Mouse (Mus musculus): ENCODE results near the gene Smco4.
"Not testable (repeated sequence)": the region's sequence is repeated elsewhere in the genome, so short reads cannot be mapped to it uniquely, and the experiment has no call there.

Gene Smco4

GRCm38 (mm10) chr9:15493235-15493924 lies at the start of gene Smco4:
Smco4 (plus strand) TSS chr9:15493432.
- DNase-seq = peak; percentile 65

DNA sequence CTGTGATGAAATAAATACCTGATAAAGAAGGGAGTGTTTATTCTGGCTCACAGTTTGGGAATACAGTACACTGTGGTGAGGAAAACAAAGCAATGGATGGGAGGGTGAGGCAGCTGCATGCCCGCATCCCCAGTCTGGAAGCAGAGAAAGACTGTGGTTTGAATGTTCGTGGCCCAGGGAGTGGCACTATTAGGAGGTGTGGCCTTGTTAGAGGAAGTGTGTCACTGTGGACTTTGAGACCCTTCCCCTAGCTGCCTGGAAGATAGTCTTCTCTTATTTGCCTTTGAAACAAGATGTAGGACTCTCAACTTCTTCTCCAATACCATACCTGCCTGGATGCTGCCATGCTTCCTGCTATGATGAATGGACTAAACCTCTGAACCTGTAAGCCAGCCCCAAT lies 45.8 kb upstream of the Smco4 start:
- no peak for DNase-seq

DNA sequence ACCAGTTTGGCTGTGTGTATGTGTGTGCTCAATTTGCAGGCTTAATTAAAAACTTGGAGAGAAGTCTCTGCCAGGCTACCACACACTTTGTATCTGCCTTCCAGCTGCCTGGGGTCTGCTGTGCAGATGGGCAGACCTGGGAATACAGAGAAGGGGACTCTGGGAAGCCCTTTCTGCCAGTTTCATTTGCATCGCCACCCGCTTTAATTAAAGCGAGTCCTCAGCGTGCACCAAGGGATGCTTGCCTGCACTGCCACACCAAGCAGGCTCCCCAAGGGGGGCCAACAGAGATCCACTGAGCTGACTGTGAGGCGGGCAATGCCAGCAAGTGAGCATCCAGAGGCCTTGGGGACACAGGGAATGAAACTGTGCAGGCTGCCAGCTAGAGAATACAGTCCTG lies 42.3 kb upstream of the Smco4 start:
- peak; percentile 4 for DNase-seq

- no peak for DNase-seq
Measured at GRCm38 (mm10) chr9:15472256-15472655, 21.0 kb upstream of the Smco4 start.

GRCm38 (mm10) chr9:15473206-15473605 lies 20.0 kb upstream of the Smco4 start:
- DNase-seq = no peak

DNA sequence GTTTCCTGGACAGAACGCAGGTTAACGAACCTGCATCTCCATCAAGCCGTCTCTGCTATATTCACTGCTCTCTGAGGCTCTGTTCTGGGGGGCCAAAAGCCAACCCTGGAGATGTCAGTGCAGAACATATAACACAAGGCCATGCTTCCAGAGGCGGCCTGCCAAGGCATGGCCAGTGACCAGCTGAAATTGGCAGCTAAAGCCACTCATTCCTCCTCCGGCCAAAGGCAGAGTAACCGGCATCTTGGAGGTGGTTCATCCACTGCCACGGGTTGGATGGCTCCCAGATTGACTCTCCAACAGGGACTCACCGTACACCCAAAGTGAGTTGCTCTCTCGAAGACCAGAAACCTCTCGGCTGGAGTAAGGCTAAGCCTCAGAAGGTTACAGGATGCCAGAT lies 15.7 kb upstream of the Smco4 start:
- DNase-seq = no peak

DNA sequence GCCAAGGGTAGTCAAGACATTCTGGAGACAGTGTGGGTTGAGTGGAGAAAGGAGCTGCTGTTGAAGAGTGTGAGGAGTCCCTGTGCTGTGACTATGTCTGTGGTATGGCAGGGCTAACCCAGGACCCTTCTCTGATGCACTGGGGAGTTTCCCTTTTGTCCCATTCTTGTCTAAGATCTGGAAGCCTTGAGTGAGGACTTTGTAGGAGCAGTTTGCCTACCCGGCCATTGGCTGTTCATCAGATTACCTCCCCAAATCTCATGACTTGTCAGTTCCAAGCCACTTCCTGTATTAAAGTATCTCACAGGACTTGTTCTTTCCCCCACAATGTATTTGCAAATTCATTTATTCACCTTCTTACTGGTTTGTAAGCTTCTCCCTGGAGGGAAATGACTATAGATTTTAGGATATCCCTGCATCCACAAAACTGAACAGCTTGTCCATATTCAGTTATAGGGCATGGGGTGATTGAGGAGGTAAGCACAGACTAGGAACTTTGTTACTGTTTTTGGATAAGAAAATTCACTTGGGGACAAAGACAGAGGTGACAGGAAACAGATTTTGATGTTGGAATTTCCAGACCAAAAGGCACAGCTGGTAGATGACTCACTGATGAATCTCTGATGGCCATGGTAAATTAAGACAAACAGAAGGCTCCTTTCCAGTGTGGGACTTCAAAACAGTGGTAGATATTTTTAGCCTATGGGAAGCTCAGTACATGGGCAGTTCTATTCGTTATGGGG lies 5.4 kb upstream of the Smco4 start:
- no peak for DNase-seq

DNA sequence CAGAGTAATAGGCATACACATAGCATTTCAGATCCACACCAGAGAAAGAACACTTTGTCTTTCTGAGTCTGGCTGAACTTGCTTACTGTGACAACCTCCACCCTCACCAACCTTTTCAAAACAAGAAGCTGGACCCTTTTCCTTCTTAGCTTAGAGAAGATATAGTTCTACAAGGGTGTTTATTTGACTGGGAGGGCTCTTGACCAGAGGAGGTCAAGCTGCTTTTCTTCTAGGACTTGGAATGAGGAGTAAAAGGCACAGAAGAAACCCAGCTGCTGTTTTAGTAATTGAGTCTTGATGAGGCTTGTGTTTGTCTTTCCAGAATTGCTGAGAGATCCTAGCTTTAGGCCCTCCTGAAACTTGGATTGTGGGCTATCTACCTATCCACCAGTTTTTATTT lies 3.9 kb upstream of the Smco4 start:
- no peak for DNase-seq

- no peak for DNase-seq
Measured at GRCm38 (mm10) chr9:15490331-15491100, 2.7 kb upstream of the Smco4 start.

DNA sequence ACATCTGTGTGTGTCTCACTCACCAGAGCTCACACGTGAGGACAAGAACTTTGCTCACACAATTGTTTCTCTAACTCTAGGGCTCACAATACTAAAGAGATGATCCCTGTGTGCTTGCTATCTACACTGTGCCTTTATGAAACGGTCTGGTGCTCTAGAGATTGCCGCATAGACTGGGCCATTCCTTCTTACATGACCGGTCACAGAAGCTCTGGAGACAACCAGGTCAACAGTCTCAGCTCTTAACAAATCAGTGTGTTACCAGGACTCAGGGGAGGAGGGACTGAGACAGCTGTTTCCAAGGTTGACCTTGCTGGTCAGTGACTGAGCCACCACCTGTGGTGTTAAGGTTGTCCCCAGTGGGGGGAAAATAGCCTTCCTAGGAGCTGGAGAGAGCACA lies 1.5 kb upstream of the Smco4 start:
- DNase-seq = no peak

DNA sequence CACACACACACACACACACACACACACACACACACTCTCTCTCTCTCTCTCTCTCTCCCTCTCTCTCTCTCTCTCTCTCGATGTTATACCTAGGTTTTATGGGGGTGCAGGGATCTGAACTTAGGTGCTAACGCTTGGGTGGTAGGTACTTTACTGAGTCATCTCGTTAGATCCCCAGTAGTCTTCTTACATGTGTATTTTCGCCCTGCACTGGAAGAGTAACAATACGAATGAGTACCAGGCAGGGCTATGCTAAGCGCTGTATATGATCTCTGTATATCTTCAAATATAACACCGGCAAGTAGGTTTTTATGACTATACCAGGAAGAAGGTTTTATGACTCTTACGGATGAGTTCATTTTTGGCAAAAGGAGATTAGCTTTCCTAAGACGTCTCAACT lies 831 bp upstream of the Smco4 start:
- DNase-seq = no peak

DNA sequence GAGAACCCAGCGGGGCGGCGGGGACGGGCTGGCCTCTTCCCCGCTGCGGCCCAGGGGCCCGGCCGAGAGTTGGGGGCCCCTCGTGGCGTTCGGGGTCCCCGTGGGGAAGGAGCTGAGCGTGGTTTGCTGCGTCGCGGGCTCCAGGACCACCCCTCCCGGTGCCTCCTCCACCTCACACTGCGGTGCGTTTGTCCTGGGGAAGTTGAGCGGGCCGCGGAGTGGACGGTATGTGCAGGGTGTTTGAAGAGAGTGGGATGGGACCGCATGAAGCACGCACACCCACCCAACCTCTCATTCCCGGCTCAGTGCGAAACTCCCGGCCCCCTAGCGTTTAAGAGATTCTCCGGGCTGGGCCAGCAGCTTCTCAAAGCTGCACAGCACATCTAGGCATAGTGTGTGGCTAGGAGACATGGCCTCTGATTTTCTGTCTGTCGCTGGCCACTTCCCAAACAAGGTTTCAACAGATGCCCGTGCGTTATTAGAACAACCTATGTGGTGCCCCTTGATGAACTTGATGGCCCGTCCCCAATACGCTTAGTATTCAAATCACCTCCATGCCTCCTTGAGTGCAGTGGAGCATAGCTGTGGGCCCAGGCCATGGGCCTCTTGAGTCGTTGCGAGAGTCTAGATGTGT lies 810 bp downstream of the Smco4 start:
- DNase-seq = peak; percentile 68

- not testable (repeated sequence) for DNase-seq
Measured at GRCm38 (mm10) chr9:15495281-15495680, 2.0 kb downstream of the Smco4 start.

DNA sequence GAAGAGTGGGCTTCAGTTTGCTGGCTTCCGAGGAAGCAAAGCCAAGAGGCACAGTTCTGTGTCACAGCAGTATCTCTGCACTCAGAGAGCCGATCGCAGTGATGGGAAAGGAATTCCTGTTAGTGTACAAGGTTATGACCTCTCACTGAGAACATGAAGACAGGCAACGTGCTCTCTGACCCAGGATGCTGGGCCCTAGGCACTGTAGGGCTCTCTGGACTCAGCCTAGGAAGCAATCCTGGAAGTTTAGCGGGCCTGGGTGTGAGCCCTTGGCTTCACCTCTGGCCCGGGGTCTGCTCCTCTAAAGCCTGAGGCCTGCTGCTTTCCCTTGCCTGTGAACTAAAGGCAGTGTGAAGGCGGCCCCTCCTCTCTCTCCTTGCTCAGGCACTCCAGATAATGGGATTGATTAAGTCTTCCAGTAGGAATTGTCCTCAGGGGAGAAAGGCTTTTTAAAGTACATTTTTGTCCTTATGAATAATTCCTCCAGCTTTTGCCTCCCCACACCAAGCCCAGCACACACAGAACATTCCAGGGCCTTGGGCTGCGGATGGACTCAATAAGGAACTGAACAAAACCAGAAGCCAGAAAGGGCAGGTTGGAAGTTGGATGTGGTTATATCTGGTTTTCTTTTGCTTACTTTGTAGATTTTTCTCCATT lies 2.8 kb downstream of the Smco4 start:
- no peak for DNase-seq

DNA sequence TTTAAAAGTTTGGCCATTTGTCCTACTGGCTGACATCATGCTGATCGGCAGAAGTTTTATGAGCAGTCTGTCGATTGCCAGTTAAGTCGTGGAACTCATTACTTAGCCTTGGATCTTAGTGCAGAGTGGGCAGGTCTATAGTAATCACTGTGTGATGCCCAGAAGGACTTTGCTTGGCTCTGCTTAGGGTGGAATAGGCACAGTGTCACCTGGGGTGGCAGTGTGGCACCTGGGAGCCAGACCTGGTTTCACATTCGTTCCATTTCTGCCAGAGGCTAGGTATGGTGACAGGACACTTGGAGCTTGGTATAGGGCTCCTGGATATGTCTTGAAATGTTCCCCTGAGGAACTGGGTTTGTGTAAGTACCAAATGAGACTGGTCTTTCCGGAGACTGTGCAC lies 6.8 kb downstream of the Smco4 start:
- no peak for DNase-seq

GRCm38 (mm10) chr9:15501319-15502256 lies 8.4 kb downstream of the Smco4 start:
- DNase-seq = no peak

- no peak for DNase-seq
Measured at GRCm38 (mm10) chr9:15502476-15502875, 9.2 kb downstream of the Smco4 start.

DNA sequence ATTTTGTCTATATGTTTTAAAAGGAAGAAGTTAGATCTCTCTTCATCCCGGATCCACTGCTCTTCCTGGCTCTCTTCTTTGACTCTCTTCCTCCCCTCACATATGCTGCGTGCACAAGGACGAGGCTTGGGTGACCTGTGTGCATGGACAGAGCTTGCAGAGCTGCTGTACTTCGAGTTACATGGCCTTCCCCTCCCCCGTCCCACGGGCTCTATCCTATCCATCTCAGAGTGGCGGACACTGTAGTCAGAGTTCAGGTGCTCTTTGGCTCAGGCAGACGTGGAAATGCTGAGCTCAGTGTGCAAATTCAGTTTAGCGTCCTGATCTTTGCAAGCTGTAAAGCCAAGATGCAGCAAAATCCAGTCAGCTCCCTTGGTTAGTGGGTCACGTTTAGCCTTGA lies 10.1 kb downstream of the Smco4 start:
- DNase-seq = no peak

GRCm38 (mm10) chr9:15503827-15504226 lies 10.6 kb downstream of the Smco4 start:
- DNase-seq = no peak

DNA sequence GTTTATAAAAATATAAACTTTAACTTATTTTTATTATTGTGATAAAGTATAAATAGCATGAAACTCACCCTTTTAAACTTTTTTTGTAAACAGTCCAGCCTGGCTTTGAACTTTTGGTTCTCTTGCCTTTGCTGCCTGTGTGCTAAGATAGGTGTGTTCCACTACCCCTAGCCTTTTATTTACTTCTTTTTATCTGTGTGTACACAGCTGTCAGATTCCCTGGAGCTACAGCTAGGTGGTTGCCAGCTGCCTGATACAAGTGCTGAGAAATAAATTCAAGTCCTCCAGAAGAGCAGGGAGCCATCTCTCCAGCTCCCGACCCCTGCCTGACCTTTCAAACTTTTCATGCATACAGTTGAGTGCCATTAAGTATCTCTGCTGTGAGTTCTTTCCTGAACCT lies 12.1 kb downstream of the Smco4 start:
- DNase-seq = no peak

DNA sequence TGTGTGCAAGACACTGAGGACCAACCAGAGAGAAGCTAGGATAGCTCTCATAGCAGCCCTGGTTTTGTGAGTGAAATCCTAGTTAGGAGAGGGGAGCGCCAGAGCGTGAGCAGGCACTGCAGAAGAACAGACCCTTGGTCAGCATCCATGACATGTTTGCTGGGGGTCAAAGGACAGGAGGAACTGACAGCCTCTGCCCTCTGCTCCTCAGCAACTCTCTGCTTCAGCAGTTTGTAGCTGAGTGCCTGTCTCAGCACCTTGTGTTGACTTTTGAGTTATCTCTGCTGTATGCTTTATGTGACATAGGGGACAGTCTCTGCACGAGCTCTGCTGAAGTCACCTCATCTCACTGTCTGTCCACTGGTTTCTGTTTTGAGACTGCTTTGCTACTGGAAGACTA lies 13.6 kb downstream of the Smco4 start:
- no peak for DNase-seq

DNA sequence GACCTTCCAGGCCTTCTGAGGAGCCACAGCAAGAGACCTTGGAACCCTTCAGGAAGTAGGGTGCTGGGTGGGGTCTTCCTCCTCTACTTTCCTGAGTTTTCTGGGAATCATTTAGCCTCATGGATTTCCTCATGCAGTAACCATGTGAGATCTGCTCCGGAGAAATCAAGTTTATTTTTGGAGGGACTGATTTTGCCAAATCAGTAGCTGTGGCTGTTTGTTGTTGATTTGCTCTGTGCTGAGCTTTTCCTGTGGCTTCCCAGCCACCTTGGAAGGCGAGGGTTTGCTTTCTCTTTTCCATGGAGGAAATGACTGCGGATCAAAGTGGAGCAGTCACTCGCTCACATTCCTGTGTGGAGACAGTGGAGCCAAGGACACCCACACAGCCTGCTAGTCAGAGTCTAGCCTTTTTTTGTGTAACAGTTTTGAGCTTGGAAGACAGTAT lies 14.2 kb downstream of the Smco4 start:
- no peak for DNase-seq

Measured in right cerebral cortex, postnatal 4 days (tissue).